11 mouse cellular contexts compared by ENCODE assay signal in genomic region chr4:109226071-109226470, GRCm38 (mm10). TPM values are rescaled to one million over a fixed set of nuclear protein-coding genes. Genes with fewer than 3 reads are reported as not detected.
DNase-seq lines count a peak whose midpoint lies in the region; ATAC-seq and TF ChIP-seq lines count a peak whose summit lies in the region.
"Had no signal": no experiment of that assay in that cellular context is flagged by ENCODE, and none has a peak within 500 bp of the region (broad histone marks: within the 10 kb centered on the region; RNA-seq: fewer than 3 reads in every experiment).

No protein-coding gene starts in this region.

- H3K9ac ChIP-seq in heart, embryonic 11.5 days (ENCODE audit: low read depth, low read length) = no peak overlapping the region
- H3K9ac ChIP-seq in lung, embryonic 15.5 days = no peak overlapping the region
- H3K9ac ChIP-seq in hindbrain, postnatal 0 days (replicated peaks; ENCODE audit: low read length) = no peak overlapping the region
- H3K9ac ChIP-seq in stomach, embryonic 14.5 days (replicated peaks; ENCODE audit: low read depth, low read length) = no peak overlapping the region

- H3K27ac ChIP-seq in heart, embryonic 11.5 days (ENCODE audit: low read depth, low read length) = 0 out of 2 replicates have a peak overlapping the region, but pooled peaks have one; percentile 29
- H3K27ac ChIP-seq in lung, embryonic 15.5 days = 0 out of 2 replicates have a peak overlapping the region, but pooled peaks have one; percentile 12
- H3K27ac ChIP-seq in hindbrain, postnatal 0 days = peak overlapping the region; percentile 69
- H3K27ac ChIP-seq in stomach, embryonic 14.5 days (ENCODE audit: low read length) = peak overlapping the region; percentile 21; the same call in 1 of the 2 replicates

- H3K9me3 ChIP-seq in heart, embryonic 11.5 days (replicated peaks; ENCODE audit: control insufficient read depth, low read length) = no peaks in the 10 kb centered on the region
- no peaks in the 10 kb centered on the region for H3K9me3 ChIP-seq in lung, embryonic 15.5 days
- H3K9me3 ChIP-seq in hindbrain, postnatal 0 days (ENCODE audit: low read length) = no peaks in the 10 kb centered on the region
- no peaks in the 10 kb centered on the region for H3K9me3 ChIP-seq in stomach, embryonic 14.5 days (ENCODE audit: control insufficient read depth, low read depth, low read length)

- H3K4me3 ChIP-seq in heart, embryonic 11.5 days (ENCODE audit: low read depth, low read length) = no peak overlapping the region
- no peak overlapping the region for H3K4me3 ChIP-seq in lung, embryonic 15.5 days
- H3K4me3 ChIP-seq in hindbrain, postnatal 0 days (ENCODE audit: low read length) = no peak overlapping the region
- no peak overlapping the region for H3K4me3 ChIP-seq in stomach, embryonic 14.5 days (ENCODE audit: low read depth, low read length)

- ATAC-seq in heart, embryonic 11.5 days (replicated peaks; ENCODE audit: insufficient number of reproducible peaks, low FRiP score, low TSS enrichment) = 0 out of 2 replicates have a peak, but pooled peaks have one; percentile 50
- peak; percentile 75; the same call in 1 of the 2 replicates for ATAC-seq in lung, embryonic 15.5 days (ENCODE audit: borderline replicate concordance, extremely low read depth, low FRiP score, low TSS enrichment)
- no peak for ATAC-seq in hindbrain, postnatal 0 days
- no peak for ATAC-seq in stomach, embryonic 14.5 days (ENCODE audit: insufficient number of reproducible peaks, insufficient read depth, low FRiP score, low read depth)
- ATAC-seq: activated CD4-positive, CD25-positive, alpha-beta regulatory T cell, adult 4 months had no signal

- peaks cover 2% of the 10 kb centered on the region; the same call in 1 of the 2 replicates for H3K4me1 ChIP-seq in heart, embryonic 11.5 days (ENCODE audit: control insufficient read depth, insufficient read depth, low read length)
- peaks cover 19% of the 10 kb centered on the region for H3K4me1 ChIP-seq in lung, embryonic 15.5 days
- peaks cover 7% of the 10 kb centered on the region; the same call in 1 of the 2 replicates for H3K4me1 ChIP-seq in hindbrain, postnatal 0 days (ENCODE audit: insufficient read depth, low read length)
- H3K4me1 ChIP-seq in stomach, embryonic 14.5 days (ENCODE audit: control insufficient read depth, insufficient read depth, low read length) = no peaks in the 10 kb centered on the region

- no peaks in the 10 kb centered on the region for H3K27me3 ChIP-seq in heart, embryonic 11.5 days (ENCODE audit: control insufficient read depth, insufficient read depth, low read length)
- no peaks in the 10 kb centered on the region for H3K27me3 ChIP-seq in lung, embryonic 15.5 days
- no peaks in the 10 kb centered on the region for H3K27me3 ChIP-seq in hindbrain, postnatal 0 days (ENCODE audit: insufficient read depth, low read length)
- no peaks in the 10 kb centered on the region for H3K27me3 ChIP-seq in stomach, embryonic 14.5 days (ENCODE audit: control insufficient read depth, insufficient read depth, low read length)

- TF ChIP-seq CTCF in hindbrain, postnatal 0 days (IDR thresholded peaks at IDR 0.05; ENCODE audit: low read depth) = no peak

- DNase-seq in heart, postnatal 36 days = no peak
- DNase-seq in lung, postnatal 25 days (ENCODE audit: low spot score) = no peak
- DNase-seq in hindbrain, postnatal 0 days (ENCODE audit: low spot score) = no peak
- DNase-seq in thymus, postnatal 14 days = no peak
- DNase-seq in frontal cortex, postnatal 25 days (ENCODE audit: low spot score in 2 of 2) = no peak
- DNase-seq: layer of hippocampus, adult 9-11 months had no signal

- H3K36me3 ChIP-seq in heart, embryonic 11.5 days (ENCODE audit: control insufficient read depth, insufficient read depth, low read length) = no peaks in the 10 kb centered on the region
- H3K36me3 ChIP-seq in lung, embryonic 15.5 days = no peaks in the 10 kb centered on the region
- H3K36me3 ChIP-seq in hindbrain, postnatal 0 days (ENCODE audit: insufficient read depth, low read length) = no peaks in the 10 kb centered on the region
- no peaks in the 10 kb centered on the region for H3K36me3 ChIP-seq in stomach, embryonic 14.5 days (ENCODE audit: control insufficient read depth, insufficient read depth, low read length)

- H3K4me2 ChIP-seq in heart, embryonic 11.5 days = no peak overlapping the region
- no peak overlapping the region for H3K4me2 ChIP-seq in lung, embryonic 15.5 days
- no peak overlapping the region for H3K4me2 ChIP-seq in hindbrain, postnatal 0 days (ENCODE audit: low read depth, low read length)
- H3K4me2 ChIP-seq in stomach, embryonic 14.5 days (replicated peaks; ENCODE audit: low read depth, low read length) = no peak overlapping the region

- 41% methylated on average over 5 of the region's 5 CpGs for WGBS in heart, embryonic 11.5 days (ENCODE audit: insufficient replicate concordance)
- 23% methylated on average over 5 of the region's 5 CpGs for WGBS in lung, embryonic 15.5 days
- 51% methylated on average over 5 of the region's 5 CpGs for WGBS in hindbrain, postnatal 0 days
- 24% methylated on average over 5 of the region's 5 CpGs for WGBS in stomach, embryonic 14.5 days

- intact Hi-C loops in heart, postnatal 36 days (cut with DNase I) = no loop called here

RNA-seq across cellular contexts. Expression of gene Calr4, which starts 8.2 kb away (rescaled TPM):
- polyA plus RNA-seq in heart, embryonic 11.5 days (2014; fragmentation: Nextera tagmentation; extraction: Ambion mirVana) = 0.23 and 0.34 TPM in 2 replicates
- not detected for total RNA-seq in heart, postnatal 36 days (2021)
- polyA plus RNA-seq in lung, embryonic 15.5 days (2015; fragmentation: Nextera tagmentation; extraction: Ambion mirVana) = 0.08 TPM in 1 of 2 replicates, not detected in the other
- 0.54 and 1.0 TPM in 2 replicates for total RNA-seq in hindbrain, postnatal 0 days (2014; rRNA removed)
- polyA plus RNA-seq in hindbrain, postnatal 0 days (2015; fragmentation: Nextera tagmentation; extraction: Ambion mirVana) = 1.6 TPM in 2 replicates
- 0.16 and 0.21 TPM in 2 replicates for polyA plus RNA-seq in stomach, embryonic 14.5 days (2014; fragmentation: Nextera tagmentation; extraction: Ambion mirVana)
- total RNA-seq: hematopoietic stem cell, adult 5-6 weeks had no signal
- polyA plus RNA-seq: activated CD4-positive, CD25-positive, alpha-beta regulatory T cell, adult 4 months had no signal

RNA-seq across cellular contexts. Expression of gene Osbpl9, which starts 24.0 kb away (rescaled TPM):
- polyA plus RNA-seq in heart, embryonic 11.5 days (2014; fragmentation: Nextera tagmentation; extraction: Ambion mirVana) = 46.2 and 56.0 TPM in 2 replicates
- total RNA-seq in heart, postnatal 36 days (2021) = 100 to 1,000 TPM in 1 of 2 experiments, 10 to 100 TPM in 1; 97.8 to 104 TPM
- 65.2 and 67.3 TPM in 2 replicates for polyA plus RNA-seq in lung, embryonic 15.5 days (2015; fragmentation: Nextera tagmentation; extraction: Ambion mirVana)
- total RNA-seq in hindbrain, postnatal 0 days (2014; rRNA removed) = 59.3 and 65.3 TPM in 2 replicates
- polyA plus RNA-seq in hindbrain, postnatal 0 days (2015; fragmentation: Nextera tagmentation; extraction: Ambion mirVana) = 59.0 and 64.3 TPM in 2 replicates
- 60.5 and 65.2 TPM in 2 replicates for polyA plus RNA-seq in stomach, embryonic 14.5 days (2014; fragmentation: Nextera tagmentation; extraction: Ambion mirVana)

RNA-seq across cellular contexts. Expression of gene Eps15, which starts 54.0 kb away (rescaled TPM):
- 38.5 and 45.6 TPM in 2 replicates for polyA plus RNA-seq in heart, embryonic 11.5 days (2014; fragmentation: Nextera tagmentation; extraction: Ambion mirVana)
- total RNA-seq in heart, postnatal 36 days (2021) = 10 to 100 TPM; 45.7 to 51.3 TPM
- 38.6 and 47.3 TPM in 2 replicates for polyA plus RNA-seq in lung, embryonic 15.5 days (2015; fragmentation: Nextera tagmentation; extraction: Ambion mirVana)
- total RNA-seq in hindbrain, postnatal 0 days (2014; rRNA removed) = 68.8 and 73.0 TPM in 2 replicates
- polyA plus RNA-seq in hindbrain, postnatal 0 days (2015; fragmentation: Nextera tagmentation; extraction: Ambion mirVana) = 57.4 and 58.1 TPM in 2 replicates
- 50.4 and 51.9 TPM in 2 replicates for polyA plus RNA-seq in stomach, embryonic 14.5 days (2014; fragmentation: Nextera tagmentation; extraction: Ambion mirVana)

Comparison
In these comparisons a context has a peak if more than half of its experiments do, and no peak if none do; other contexts are left out.
1. ATAC-seq: peak in heart, embryonic 11.5 days (single experiment) and lung, embryonic 15.5 days (single experiment); none in hindbrain, postnatal 0 days (single experiment) and stomach, embryonic 14.5 days (single experiment).
2. H3K27ac ChIP-seq: peak in every context shown above with its lines; median percentile 69 in hindbrain, postnatal 0 days; 29 in heart, embryonic 11.5 days; 21 in stomach, embryonic 14.5 days; 12 in lung, embryonic 15.5 days.